Mouse (Mus musculus) lung, postnatal 0 days (tissue): ENCODE results near the gene Wdfy1. TPM values are rescaled to one million over a fixed set of nuclear protein-coding genes. Genes with fewer than 3 reads are reported as not detected.

Experiments
- ATAC-seq: fragments of 200-750 bp; cut with Nextera tagmentation; 2 replicates; pipeline ENCODE4 v1.8.0; 2017; ENCODE audit warnings: moderate library complexity
- DNase-seq: peaks from one replicate; pipeline ENCODE4 v3.0.0-alpha.2; 2016; ENCODE audit warnings: low spot score
- H3K27ac ChIP-seq: fragments of 300-500 bp; sonication (generic); 2 replicates; pipeline ENCODE4 v1.5.1; 2014; ENCODE audit warnings: antibody characterized with exemption, mild to moderate bottlenecking, low read length, mixed read lengths
- H3K27me3 ChIP-seq: fragments of 300-500 bp; sonication (generic); replicated peaks from 2 replicates; pipeline ENCODE4 v1.6.1; 2014; ENCODE audit warnings: low read length, mixed read lengths; ENCODE audit not compliant: insufficient read depth
- H3K36me3 ChIP-seq: fragments of 300-500 bp; sonication (generic); 2 replicates; pipeline ENCODE4 v1.6.1; 2014; ENCODE audit warnings: low read length, mixed read lengths; ENCODE audit not compliant: insufficient read depth
- H3K4me1 ChIP-seq: fragments of 300-500 bp; sonication (generic); 2 replicates; pipeline ENCODE4 v1.6.1; 2014; ENCODE audit warnings: antibody characterized with exemption, low read depth, low read length, mixed read lengths; ENCODE audit not compliant: insufficient read depth
- H3K4me2 ChIP-seq: fragments of 300-500 bp; sonication (generic); replicated peaks from 2 replicates; pipeline ENCODE4 v1.6.1; 2014; ENCODE audit warnings: low read depth, mild to moderate bottlenecking, low read length, moderate library complexity, mixed read lengths
- H3K4me3 ChIP-seq: fragments of 300-500 bp; sonication (generic); 2 replicates; pipeline ENCODE4 v1.5.1; 2014; ENCODE audit warnings: low read depth, low read length
- H3K9ac ChIP-seq: fragments of 300-500 bp; sonication (generic); replicated peaks from 2 replicates; pipeline ENCODE4 v1.6.1; 2014; ENCODE audit warnings: low read depth, mild to moderate bottlenecking
- H3K9me3 ChIP-seq: fragments of 300-500 bp; sonication (generic); 2 replicates; pipeline ENCODE4 v1.6.1; 2016; ENCODE audit warnings: low read length, mixed read lengths
- CTCF ChIP-seq: IDR thresholded peaks from 2 replicates; pipeline ENCODE4 v1.5.1; 2016; ENCODE audit warnings: antibody characterized with exemption, mild to moderate bottlenecking
- EP300 ChIP-seq: IDR thresholded peaks from 2 replicates; pipeline ENCODE4 v1.6.1; 2016; ENCODE audit warnings: antibody characterized with exemption, mild to moderate bottlenecking, control low read depth
- WGBS: fragments of 180-500 bp; shearing (Covaris S2); extraction: QIAGEN DNeasy Blood & Tissue Kit; methylation state at CpG from one replicate; pipeline ENCODE4 v1.1.7; 2014; 5-methylcytosine and 5-hydroxymethylcytosine counted together
- polyA plus RNA-seq: library from polyadenylated mRNA; unstranded; fragments of >200 nt; fragmentation: Nextera tagmentation; extraction: Ambion mirVana; gene quantifications from 2 replicates; pipeline ENCODE4 v1.2.1, GENCODE M21; 2015

The Wdfy1 gene
- polyA plus RNA-seq, 1 experiment from 2014 or later, result 63.1 TPM

DNA sequence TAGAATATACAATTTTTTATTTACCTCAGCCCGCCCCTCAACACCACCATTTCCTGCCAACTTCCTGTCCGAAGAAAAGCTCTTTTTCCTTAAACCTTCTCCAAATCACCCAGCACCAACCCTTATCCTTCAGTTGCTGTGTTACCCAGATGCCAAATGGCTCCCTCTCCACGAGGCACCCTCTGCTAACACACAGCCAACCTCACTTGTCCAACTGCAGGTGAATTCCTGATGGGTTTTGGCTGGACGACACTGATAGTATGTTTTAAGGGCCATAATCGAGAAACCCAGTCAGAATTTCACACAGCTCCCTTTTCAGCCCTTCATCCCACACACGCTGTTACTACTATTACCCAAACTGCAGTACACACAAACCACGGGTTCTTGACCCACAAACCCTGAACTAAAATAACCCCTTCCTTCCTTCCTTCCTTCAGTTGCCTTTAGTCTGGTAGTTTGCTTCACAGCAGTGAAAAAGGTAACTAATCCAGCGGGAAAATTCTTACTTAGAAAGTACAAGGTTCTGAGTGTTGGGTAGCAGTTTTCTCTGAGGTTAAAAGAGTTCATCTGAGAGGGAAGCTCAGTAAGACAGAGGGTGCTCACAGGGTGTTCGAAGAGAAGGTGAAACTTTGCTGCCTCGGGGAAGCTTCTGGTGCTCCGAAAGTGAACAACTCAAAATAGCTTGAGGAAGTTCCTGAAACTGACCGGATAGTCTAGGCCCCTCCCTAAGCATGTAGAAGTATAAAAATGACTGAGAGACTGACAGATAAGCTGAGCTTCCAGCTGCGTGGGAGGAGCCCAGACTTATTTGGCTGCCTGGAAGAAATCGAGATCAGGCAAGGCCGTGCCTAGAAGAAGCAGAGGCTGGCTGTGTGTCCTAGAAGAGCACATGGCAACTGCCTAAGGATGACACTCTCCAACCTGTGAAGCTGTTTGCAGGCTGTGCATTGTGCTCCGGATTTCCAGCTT lies 13.4 kb downstream of the Wdfy1 start:
- ATAC-seq, result no peak
- H3K9ac ChIP-seq, result no peak overlapping the region

DNA sequence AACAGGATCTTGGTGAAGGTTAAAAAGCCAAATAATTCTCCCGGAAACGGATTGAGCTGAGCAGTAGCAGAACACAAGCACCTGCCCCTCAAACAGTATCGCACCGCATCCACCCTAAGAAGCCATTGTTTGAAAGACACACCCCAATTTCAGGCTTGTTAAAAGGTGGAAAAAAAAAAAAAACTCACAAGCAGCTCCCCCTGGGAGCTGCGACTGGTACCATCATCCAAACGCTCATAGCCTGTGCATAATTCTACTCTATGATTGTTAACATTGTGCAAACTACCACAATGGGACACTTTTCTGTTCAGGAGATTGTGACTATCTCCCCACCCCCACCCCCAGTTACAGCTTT lies 14.0 kb downstream of the Wdfy1 start:
- no peak overlapping the region for H3K9ac ChIP-seq
- DNase-seq (no peak), ATAC-seq (peak; percentile 4; the same call in 1 of the 2 replicates)
- TF ChIP-seq EP300 (no peak), CTCF (no peak)
- no peaks in the 10 kb centered on the region for H3K36me3 ChIP-seq
- WGBS, result 1% methylated on average over 6 of the region's 6 CpGs
- no peaks in the 10 kb centered on the region for H3K9me3 ChIP-seq
- peak overlapping the region; percentile 89 for H3K4me3 ChIP-seq
- peak overlapping the region; percentile 90 for H3K4me2 ChIP-seq
- peaks cover 15% of the 10 kb centered on the region for H3K4me1 ChIP-seq
- no peaks in the 10 kb centered on the region for H3K27me3 ChIP-seq
- H3K27ac ChIP-seq, result no peak overlapping the region

More for the DNA sequence above, 13.4 kb downstream of the Wdfy1 start:
- H3K36me3 ChIP-seq, result no peaks in the 10 kb centered on the region
- no peak for TF ChIP-seq CTCF
- no peak for TF ChIP-seq EP300
- WGBS, result 38% methylated on average over 16 of the region's 16 CpGs
- no peak overlapping the region for H3K27ac ChIP-seq
- no peaks in the 10 kb centered on the region for H3K27me3 ChIP-seq
- H3K4me1 ChIP-seq, result peaks cover 15% of the 10 kb centered on the region
- peak overlapping the region; percentile 90; the same call in 1 of the 2 replicates for H3K4me2 ChIP-seq
- no peak overlapping the region for H3K4me3 ChIP-seq
- DNase-seq, result no peak
- no peaks in the 10 kb centered on the region for H3K9me3 ChIP-seq

DNA sequence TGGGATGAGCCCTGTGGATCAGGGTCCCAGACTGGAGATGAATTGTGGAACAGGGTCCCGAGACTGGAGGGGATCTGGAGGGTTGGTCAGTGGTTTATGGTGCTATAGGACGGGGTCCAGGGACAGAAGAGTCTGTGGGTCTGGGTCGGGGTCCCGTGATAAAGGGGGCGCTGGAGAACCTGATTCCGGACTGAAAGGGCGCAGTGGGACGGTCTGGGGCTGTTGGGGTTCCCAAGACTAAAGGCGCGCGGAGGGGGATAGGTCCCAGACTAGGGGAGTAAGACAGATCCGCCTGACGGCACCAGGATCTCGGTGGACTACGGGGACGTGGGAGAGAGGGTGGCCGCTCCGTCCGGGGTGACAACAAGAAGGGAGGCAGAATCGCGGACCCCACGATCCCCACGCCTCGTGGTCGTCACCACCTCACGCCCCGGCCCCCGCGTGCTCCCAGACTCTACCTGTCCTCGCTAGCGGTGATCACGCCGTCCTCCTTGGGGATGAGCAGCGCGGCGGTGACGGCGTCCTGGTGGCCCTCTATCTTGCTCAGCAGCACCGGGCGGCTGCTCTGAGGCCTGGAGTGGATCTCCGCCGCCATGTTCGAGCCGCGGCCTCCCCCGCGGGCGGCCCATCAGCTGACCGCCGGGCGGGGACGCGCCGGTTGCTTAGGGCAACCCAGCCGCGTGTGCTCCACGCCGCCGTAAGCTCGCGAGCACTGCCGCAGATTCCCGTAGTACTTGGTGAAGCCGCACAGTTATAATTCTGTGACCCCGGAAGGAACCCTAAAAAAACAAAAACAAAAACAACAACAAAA lies 14.6 kb downstream of the Wdfy1 start:
- no peaks in the 10 kb centered on the region for H3K36me3 ChIP-seq
- H3K9ac ChIP-seq, result peak overlapping the region; percentile 93
- peak; percentile 98 for ATAC-seq
- DNase-seq, result peak; percentile 91
- no peaks in the 10 kb centered on the region for H3K27me3 ChIP-seq
- peak overlapping the region; percentile 89 for H3K4me3 ChIP-seq
- H3K4me1 ChIP-seq, result peaks cover 15% of the 10 kb centered on the region
- WGBS, result under 1% methylated on average over 63 of the region's 65 CpGs
- TF ChIP-seq EP300, result no peak
- TF ChIP-seq CTCF, result no peak
- peak overlapping the region; percentile 90 for H3K4me2 ChIP-seq
- H3K27ac ChIP-seq, result peak overlapping the region; percentile 73
- H3K9me3 ChIP-seq, result no peaks in the 10 kb centered on the region

DNA sequence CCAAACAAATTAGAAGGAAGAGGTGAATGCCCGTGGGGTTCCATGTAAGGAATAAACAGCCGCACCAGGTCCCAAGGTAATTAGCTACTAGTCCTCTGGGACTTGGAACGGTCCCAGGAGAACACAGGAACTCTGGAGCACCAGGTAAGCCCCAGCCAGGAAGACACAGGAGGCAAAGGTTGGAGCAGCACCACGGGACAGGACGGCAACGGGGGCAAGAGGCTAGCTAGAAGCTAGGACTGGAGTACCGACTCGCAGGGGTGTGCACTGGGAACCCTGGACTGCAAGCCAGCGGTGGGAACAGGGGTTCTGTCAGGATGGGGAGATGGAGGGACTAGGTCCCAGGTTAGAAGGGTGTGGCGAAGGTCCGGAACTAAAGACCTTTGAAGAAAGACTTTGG lies 15.3 kb downstream of the Wdfy1 start:
- DNase-seq (peak; percentile 46), ATAC-seq (peak; percentile 10; the same call in 1 of the 2 replicates)

DNA sequence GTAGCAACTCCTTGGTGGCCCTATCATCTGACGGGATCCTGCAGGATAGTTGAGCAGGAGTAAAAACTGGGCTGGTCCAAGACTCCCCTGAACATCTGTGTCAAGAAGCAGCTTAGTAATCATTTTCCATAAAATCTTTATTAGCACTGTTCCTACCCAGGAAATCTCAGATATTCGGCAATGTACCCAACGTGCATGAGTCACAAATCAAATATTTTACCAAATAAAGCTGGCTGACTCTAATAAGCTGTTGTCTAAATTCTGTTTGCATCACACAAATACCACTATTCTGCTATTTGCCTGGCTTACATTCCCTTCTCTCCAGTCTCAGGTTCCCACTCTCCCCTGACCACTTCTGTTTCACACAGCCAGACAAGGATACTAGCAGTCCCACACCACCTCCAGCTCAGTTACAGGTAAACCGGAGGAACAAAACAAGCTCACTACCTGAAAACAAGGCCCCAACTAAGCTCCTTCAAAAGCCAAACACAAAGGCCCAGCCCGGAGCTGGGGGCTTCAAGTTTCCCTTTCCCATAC lies 16.4 kb downstream of the Wdfy1 start:
- H3K4me1 ChIP-seq, result peaks cover 15% of the 10 kb centered on the region
- H3K9ac ChIP-seq, result no peak overlapping the region
- DNase-seq (peak; percentile 48), ATAC-seq (no peak)
- peak overlapping the region; percentile 38; the same call in 1 of the 2 replicates for H3K27ac ChIP-seq
- peak overlapping the region; percentile 90 for H3K4me2 ChIP-seq
- H3K27me3 ChIP-seq, result no peaks in the 10 kb centered on the region
- 55% methylated on average over 5 of the region's 5 CpGs for WGBS
- no peaks in the 10 kb centered on the region for H3K9me3 ChIP-seq
- no peak overlapping the region for H3K4me3 ChIP-seq
- TF ChIP-seq EP300 (no peak), CTCF (no peak)
- no peaks in the 10 kb centered on the region for H3K36me3 ChIP-seq

More for the DNA sequence above, 15.3 kb downstream of the Wdfy1 start:
- no peaks in the 10 kb centered on the region for H3K36me3 ChIP-seq
- H3K4me2 ChIP-seq, result peak overlapping the region; percentile 90
- H3K27me3 ChIP-seq, result no peaks in the 10 kb centered on the region
- peak overlapping the region; percentile 89 for H3K4me3 ChIP-seq
- H3K4me1 ChIP-seq, result peaks cover 15% of the 10 kb centered on the region
- H3K27ac ChIP-seq, result peak overlapping the region; percentile 43; the same call in 1 of the 2 replicates
- TF ChIP-seq EP300 (no peak), CTCF (no peak)
- H3K9ac ChIP-seq, result peak overlapping the region; percentile 93
- H3K9me3 ChIP-seq, result no peaks in the 10 kb centered on the region
- 3% methylated on average over 11 of the region's 11 CpGs for WGBS

DNA sequence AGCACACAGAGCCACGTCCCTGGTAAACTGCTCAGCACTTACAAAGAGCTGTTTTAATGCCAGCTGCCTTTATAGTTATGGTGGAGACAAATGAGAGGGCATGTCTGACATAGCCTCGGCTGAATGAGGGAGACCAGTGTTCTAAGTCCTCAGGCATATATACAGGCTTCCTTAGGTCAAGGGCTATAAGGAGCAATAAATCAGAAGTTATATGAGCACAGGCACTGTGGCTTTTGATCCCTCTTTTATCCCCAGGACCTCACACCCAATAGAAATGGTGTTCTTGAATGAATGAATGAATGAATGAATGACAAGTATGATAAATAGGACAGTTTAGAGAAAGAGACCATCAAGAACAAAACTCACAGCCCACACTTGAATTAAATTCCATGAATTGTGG lies 16.9 kb downstream of the Wdfy1 start:
- Histone ChIP-seq H3K27ac (no peak overlapping the region), H3K9me3 (no peaks in the 10 kb centered on the region), H3K4me2 (no peak overlapping the region), H3K4me3 (no peak overlapping the region), H3K9ac (no peak overlapping the region), H3K36me3 (no peaks in the 10 kb centered on the region), H3K4me1 (peaks cover 15% of the 10 kb centered on the region), H3K27me3 (no peaks in the 10 kb centered on the region)
- ATAC-seq (no peak), DNase-seq (no peak)
- TF ChIP-seq CTCF (no peak), EP300 (no peak)
- 47% methylated on average over 2 of the region's 2 CpGs for WGBS
